Mouse (Mus musculus) cerebellum, adult 2 months (tissue): ENCODE measurements at regions not wholly inside any gene's neighbourhood (a gene's known extent, or its start where the extent isn't known, plus 50 kb on each side); places are given as distances from the start of the nearest gene placed in this dataset.

Experiments
- DNase-seq, 2 experiments: peaks; one replicate each; pipeline ENCODE4 v3.0.0; 2021
- H3K27ac ChIP-seq: fragments of 200-500 bp; 2 replicates; pipeline ENCODE4 v1.5.1; 2012; ENCODE audit warnings: low read length, control low read depth, inconsistent platforms; ENCODE audit not compliant: insufficient read depth
- H3K27me3 ChIP-seq: fragments of 200-500 bp; 2 replicates; pipeline ENCODE4 v1.6.1; 2012; ENCODE audit warnings: inconsistent platforms, mild to moderate bottlenecking, low read length, moderate library complexity; ENCODE audit not compliant: control insufficient read depth, insufficient read depth
- H3K4me1 ChIP-seq: fragments of 200-500 bp; 2 replicates; pipeline ENCODE4 v1.6.1; 2011; ENCODE audit warnings: low read length; ENCODE audit not compliant: control insufficient read depth, insufficient read depth
- H3K4me3 ChIP-seq: fragments of 200-500 bp; replicated peaks from 2 replicates; pipeline ENCODE3; 2011; ENCODE audit warnings: mild to moderate bottlenecking, low read depth, low read length, control low read depth; ENCODE audit not compliant: insufficient read depth
- CTCF ChIP-seq: fragments of 200-500 bp; IDR thresholded peaks from 2 replicates; pipeline ENCODE4 v1.5.1; 2011; ENCODE audit warnings: low read depth, mild to moderate bottlenecking, control low read depth, low read length, moderate library complexity, borderline replicate concordance; ENCODE audit not compliant: insufficient read depth
- POLR2A ChIP-seq: fragments of 200-500 bp; IDR thresholded peaks from 2 replicates; pipeline ENCODE4 v1.6.1; 2011; ENCODE audit warnings: low read length, control low read depth, borderline replicate concordance; ENCODE audit not compliant: insufficient read depth
- WGBS: fragments of 180-500 bp; shearing (Covaris S2); methylation state at CpG from one replicate; pipeline ENCODE4 v1.1.7; 2018; 5-methylcytosine and 5-hydroxymethylcytosine counted together

- Histone ChIP-seq H3K27ac (no peak overlapping the region), H3K4me1 (no peaks in the 10 kb centered on the region), H3K27me3 (no peaks in the 10 kb centered on the region), H3K4me3 (no peak overlapping the region)
- no peak for DNase-seq
- 86% methylated on average over 8 of the region's 8 CpGs for WGBS
- TF ChIP-seq CTCF (no peak), POLR2A (no peak)
These were observed 782.4 kb upstream of the Mms22l start for GRCm38 (mm10) chr4:23713781-23714415.

- WGBS, result 47% methylated on average over 2 of the region's 2 CpGs
- DNase-seq, result no peak
- H3K4me3 ChIP-seq, result no peak overlapping the region
- no peaks in the 10 kb centered on the region for H3K4me1 ChIP-seq
- TF ChIP-seq POLR2A, result no peak
- TF ChIP-seq CTCF, result no peak
- no peak overlapping the region for H3K27ac ChIP-seq
- no peaks in the 10 kb centered on the region for H3K27me3 ChIP-seq
These were observed 768.4 kb upstream of the Mms22l start for GRCm38 (mm10) chr4:23727846-23728245.

DNA sequence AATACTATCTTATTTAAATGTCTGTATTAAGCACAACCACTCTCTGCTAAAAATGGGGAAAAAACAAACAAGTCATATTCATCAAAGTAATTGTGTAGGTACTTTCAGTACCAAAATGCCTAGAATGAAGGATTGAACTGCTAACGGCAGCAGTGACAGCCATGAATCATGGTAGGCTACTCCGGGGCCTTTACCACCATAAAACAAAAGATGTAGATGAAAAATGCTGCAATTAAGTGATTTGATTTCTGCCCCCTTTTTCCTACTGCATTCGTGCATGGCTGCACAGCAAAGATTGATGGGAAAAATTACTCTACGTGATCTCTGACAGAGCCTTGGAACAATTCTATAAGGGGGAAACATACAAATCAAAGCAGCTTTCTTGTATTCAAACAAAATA, 763.8 kb upstream of the Mms22l start:
- TF ChIP-seq CTCF (no peak), POLR2A (no peak)
- H3K4me3 ChIP-seq, result no peak overlapping the region
- no peaks in the 10 kb centered on the region for H3K27me3 ChIP-seq
- H3K4me1 ChIP-seq, result no peaks in the 10 kb centered on the region
- H3K27ac ChIP-seq, result no peak overlapping the region
- no peak for DNase-seq
- 79% methylated on average over 4 of the region's 4 CpGs for WGBS

DNA sequence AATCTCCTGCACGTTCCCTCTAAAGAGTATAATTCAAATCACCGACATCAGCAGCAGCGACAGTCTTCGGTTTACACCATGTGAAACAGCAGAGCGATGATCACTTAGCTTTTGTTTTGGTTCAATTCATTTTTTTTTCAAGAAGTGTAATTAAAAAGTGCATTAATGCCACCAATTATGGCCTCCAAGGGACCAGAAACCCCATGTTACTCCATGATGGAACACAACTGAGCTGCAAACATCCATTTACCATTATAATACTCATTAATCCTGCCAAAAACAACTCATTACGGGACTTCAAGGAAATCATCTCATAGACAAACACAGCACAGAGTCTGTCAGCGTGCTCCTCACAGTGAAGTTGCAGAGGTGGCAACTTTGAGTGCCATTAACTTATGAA, 752.2 kb upstream of the Mms22l start:
- TF ChIP-seq POLR2A, result no peak
- TF ChIP-seq CTCF, result no peak
- H3K27me3 ChIP-seq, result no peaks in the 10 kb centered on the region
- no peak overlapping the region for H3K27ac ChIP-seq
- H3K4me3 ChIP-seq, result no peak overlapping the region
- H3K4me1 ChIP-seq, result no peaks in the 10 kb centered on the region
- 89% methylated on average over 7 of the region's 7 CpGs for WGBS
- no peak for DNase-seq

DNA sequence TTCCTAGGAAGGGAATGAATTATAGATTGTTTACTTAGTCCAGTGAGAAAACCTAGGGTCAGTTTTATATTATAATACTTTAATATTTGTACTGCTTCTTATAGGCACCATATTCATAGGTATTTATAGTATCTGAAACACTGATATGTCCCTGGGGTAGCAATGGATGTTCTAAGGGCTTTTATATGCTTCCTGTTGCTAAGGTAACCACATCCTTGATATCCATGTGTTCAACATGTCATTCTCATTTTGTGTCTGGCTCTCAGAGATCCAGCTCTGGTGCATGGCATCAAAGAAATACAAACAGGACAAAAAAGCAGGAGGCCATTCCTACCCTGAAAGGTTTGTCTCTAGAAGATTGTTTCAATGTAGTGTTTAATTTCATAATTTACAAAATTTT, 738.2 kb upstream of the Mms22l start:
- no peak for TF ChIP-seq POLR2A
- no peak for TF ChIP-seq CTCF
- Histone ChIP-seq H3K27me3 (no peaks in the 10 kb centered on the region), H3K4me1 (no peaks in the 10 kb centered on the region), H3K4me3 (no peak overlapping the region), H3K27ac (no peak overlapping the region)
- no peak for DNase-seq

DNA sequence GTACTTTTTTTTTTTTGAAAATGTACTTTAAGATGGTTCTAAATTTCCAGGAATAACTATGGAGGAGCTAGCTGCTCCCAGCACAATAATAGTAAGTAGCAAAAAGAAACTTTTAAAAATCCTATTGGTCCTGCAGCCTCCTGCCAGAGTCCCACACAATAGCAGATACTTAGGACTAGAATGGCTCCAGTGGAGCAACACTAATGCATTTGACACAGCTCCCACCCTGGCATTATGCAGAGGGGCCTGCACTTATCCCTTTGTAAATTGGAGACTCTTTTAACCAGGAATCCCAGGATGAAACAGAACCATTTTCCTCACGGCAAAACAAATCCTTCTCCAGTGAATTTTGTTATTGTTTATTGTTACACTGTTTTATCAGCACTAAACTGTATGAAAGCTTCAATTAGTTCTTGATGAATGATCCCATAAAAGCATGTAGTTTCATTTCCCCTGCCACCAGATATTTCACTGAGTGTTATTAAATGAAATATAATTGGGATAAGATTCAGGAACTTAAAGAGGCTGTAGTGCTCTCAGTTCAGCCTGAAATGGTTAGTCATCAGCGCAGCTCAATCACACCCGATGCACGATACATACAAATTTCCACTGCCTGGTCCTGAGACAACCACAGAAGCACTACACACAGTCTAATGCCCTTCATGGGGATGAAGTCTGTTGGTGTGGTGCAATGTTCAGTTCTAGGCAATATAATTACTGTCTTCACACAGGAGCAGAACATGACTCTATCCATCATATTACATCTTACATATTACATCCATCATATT, 708.6 kb upstream of the Mms22l start:
- H3K27ac ChIP-seq, result no peak overlapping the region

GRCm38 (mm10) chr4:23823516-23823915, 672.7 kb upstream of the Mms22l start:
- WGBS, result 33% methylated on average over 2 of the region's 2 CpGs
- TF ChIP-seq POLR2A, result no peak
- TF ChIP-seq CTCF, result no peak
- Histone ChIP-seq H3K4me1 (no peaks in the 10 kb centered on the region), H3K4me3 (no peak overlapping the region), H3K27ac (no peak overlapping the region), H3K27me3 (no peaks in the 10 kb centered on the region)
- DNase-seq, result no peak

More for the DNA sequence above, 708.6 kb upstream of the Mms22l start:
- no peak for DNase-seq
- WGBS, result 46% methylated on average over 4 of the region's 4 CpGs
- H3K27me3 ChIP-seq, result no peaks in the 10 kb centered on the region
- no peak overlapping the region for H3K4me3 ChIP-seq
- H3K4me1 ChIP-seq, result no peaks in the 10 kb centered on the region
- TF ChIP-seq POLR2A, result no peak
- no peak for TF ChIP-seq CTCF

DNA sequence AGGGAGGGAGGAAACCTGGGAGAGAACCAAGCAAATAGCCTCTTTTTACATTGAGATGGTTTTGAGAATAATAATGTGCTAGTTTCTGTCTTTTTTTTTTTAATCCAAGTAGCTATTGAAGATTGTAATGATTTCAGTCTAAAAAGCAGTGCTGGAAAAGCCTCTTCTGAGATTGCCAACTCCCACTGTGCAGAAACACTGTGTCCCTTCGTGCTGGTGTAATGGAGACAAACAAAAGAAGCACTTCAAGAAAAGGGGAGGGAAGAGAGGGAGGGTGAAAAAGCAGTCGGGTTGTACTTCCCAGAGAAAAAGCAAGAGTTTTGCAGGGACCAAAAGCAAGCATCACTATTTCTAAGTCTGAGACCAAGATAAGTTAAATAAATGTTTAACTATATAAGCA, 669.4 kb upstream of the Mms22l start:
- peak in 1 of 2 experiments; percentile 21 for DNase-seq
- 2% methylated on average over 2 of the region's 2 CpGs for WGBS
- H3K27me3 ChIP-seq, result no peaks in the 10 kb centered on the region
- H3K27ac ChIP-seq, result no peak overlapping the region
- no peaks in the 10 kb centered on the region for H3K4me1 ChIP-seq
- no peak for TF ChIP-seq CTCF
- no peak for TF ChIP-seq POLR2A
- no peak overlapping the region for H3K4me3 ChIP-seq
